Mouse (Mus musculus) neural tube, embryonic 14.5 days (tissue): Measurements from ENCODE around the gene Igdcc3. TPM values are rescaled to one million over a fixed set of nuclear protein-coding genes. Genes with fewer than 3 reads are reported as not detected.
A peak's percentile ranks its signal among the peaks of the same experiment; 100 is the strongest.

Source experiments
- ATAC-seq: fragments of 200-750 bp; cut with Nextera tagmentation; 2 replicates; pipeline ENCODE4 v1.8.0; 2017; ENCODE audit warnings: low read depth, mild to moderate bottlenecking, moderate TSS enrichment, moderate library complexity
- H3K27ac ChIP-seq: fragments of 300-500 bp; sonication (generic); 2 replicates; pipeline ENCODE4 v1.5.1; 2014; ENCODE audit warnings: low read depth, mild to moderate bottlenecking, control low read depth, low read length, moderate library complexity, mixed read lengths
- H3K27me3 ChIP-seq: fragments of 300-500 bp; sonication (generic); 2 replicates; pipeline ENCODE4 v1.6.1; 2014; ENCODE audit warnings: low read length; ENCODE audit not compliant: control insufficient read depth, insufficient read depth
- H3K36me3 ChIP-seq: fragments of 300-500 bp; sonication (generic); 2 replicates; pipeline ENCODE4 v1.6.1; 2014; ENCODE audit warnings: low read length, mixed read lengths; ENCODE audit not compliant: control insufficient read depth, insufficient read depth
- H3K4me1 ChIP-seq: fragments of 300-500 bp; sonication (generic); 2 replicates; pipeline ENCODE4 v1.6.1; 2014; ENCODE audit warnings: low read length; ENCODE audit not compliant: control insufficient read depth, insufficient read depth
- H3K4me2 ChIP-seq: fragments of 300-500 bp; sonication (generic); 2 replicates; pipeline ENCODE4 v1.6.1; 2014; ENCODE audit warnings: mild to moderate bottlenecking, low read depth, low read length, control low read depth
- H3K4me3 ChIP-seq: fragments of 300-500 bp; sonication (generic); 2 replicates; pipeline ENCODE4 v1.5.1; 2014; ENCODE audit warnings: low read depth, low read length, control low read depth, mixed read lengths
- H3K9ac ChIP-seq: fragments of 300-500 bp; sonication (generic); replicated peaks from 2 replicates; pipeline ENCODE4 v1.6.1; 2014; ENCODE audit warnings: low read depth, mild to moderate bottlenecking, control low read depth, low read length, mixed read lengths
- H3K9me3 ChIP-seq: fragments of 300-500 bp; sonication (generic); 2 replicates; pipeline ENCODE4 v1.6.1; 2016; ENCODE audit warnings: low read length; ENCODE audit not compliant: control insufficient read depth
- WGBS: fragments of 180-500 bp; shearing (Covaris S2); extraction: QIAGEN DNeasy Blood & Tissue Kit; methylation state at CpG from one replicate; pipeline ENCODE4 v1.1.7; 2014; 5-methylcytosine and 5-hydroxymethylcytosine counted together
- polyA plus RNA-seq: library from polyadenylated mRNA; unstranded; fragments of >200 nt; fragmentation: Nextera tagmentation; extraction: Ambion mirVana; gene quantifications from 2 replicates; pipeline ENCODE4 v1.2.1, GENCODE M21; 2014

Igdcc3 gene
- polyA plus RNA-seq, 1 experiment from 2014 or later = 10.1 TPM

DNA sequence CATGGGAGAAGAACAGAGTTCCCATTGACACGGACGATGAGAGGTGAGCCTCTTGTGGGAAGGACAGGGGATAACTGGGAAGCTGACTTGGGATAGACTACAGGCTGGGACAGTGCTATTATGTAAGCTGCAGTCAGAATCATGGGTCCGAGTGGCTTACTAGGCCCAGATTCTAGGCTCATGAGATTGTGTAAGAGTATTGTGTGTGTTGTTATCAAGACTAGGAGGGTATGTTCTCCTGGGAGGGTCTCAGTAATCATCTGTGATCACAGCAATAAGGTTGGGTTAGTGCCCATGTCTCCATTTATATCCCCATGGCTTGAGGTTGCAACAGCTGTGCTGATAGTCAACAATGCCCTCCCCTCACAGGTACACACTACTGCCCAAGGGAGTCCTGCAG is 36.5 kb downstream of the Igdcc3 start:
- no peak overlapping the region for H3K9ac ChIP-seq
- H3K27me3 ChIP-seq = no peaks in the 10 kb centered on the region
- H3K4me1 ChIP-seq = peaks cover 57% of the 10 kb centered on the region
- no peaks in the 10 kb centered on the region for H3K9me3 ChIP-seq
- no peak overlapping the region for H3K4me2 ChIP-seq
- H3K4me3 ChIP-seq = no peak overlapping the region
- ATAC-seq = no peak
- 48% methylated on average over 3 of the region's 3 CpGs for WGBS
- no peaks in the 10 kb centered on the region for H3K36me3 ChIP-seq
- H3K27ac ChIP-seq = peak overlapping the region; percentile 79

DNA sequence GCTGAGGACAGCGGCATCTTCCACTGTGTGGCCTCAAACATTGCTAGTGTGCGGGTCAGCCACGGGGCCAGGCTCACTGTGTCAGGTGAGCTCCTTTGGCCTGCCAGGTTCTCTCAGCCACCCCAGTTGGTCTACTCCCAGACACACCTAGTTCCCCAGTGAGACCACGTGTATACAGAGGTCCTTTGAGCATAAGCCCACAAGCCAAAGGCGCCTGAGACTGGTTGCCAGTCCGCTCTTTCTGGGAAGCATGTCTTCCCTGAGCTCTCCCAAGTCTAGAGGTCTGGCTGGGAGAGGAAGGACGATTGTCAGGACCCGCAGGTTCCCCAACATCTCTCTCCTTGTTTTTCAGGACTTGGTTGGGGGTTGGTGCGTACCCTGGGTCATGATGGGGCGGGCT is 36.9 kb downstream of the Igdcc3 start:
- Histone ChIP-seq H3K9me3 (no peaks in the 10 kb centered on the region), H3K36me3 (peaks cover 3% of the 10 kb centered on the region; the same call in 1 of the 2 replicates), H3K4me1 (peaks cover 57% of the 10 kb centered on the region), H3K27me3 (no peaks in the 10 kb centered on the region), H3K27ac (peak overlapping the region; percentile 79), H3K9ac (no peak overlapping the region), H3K4me3 (no peak overlapping the region), H3K4me2 (no peak overlapping the region)
- 48% methylated on average over 10 of the region's 10 CpGs for WGBS
- no peak for ATAC-seq

DNA sequence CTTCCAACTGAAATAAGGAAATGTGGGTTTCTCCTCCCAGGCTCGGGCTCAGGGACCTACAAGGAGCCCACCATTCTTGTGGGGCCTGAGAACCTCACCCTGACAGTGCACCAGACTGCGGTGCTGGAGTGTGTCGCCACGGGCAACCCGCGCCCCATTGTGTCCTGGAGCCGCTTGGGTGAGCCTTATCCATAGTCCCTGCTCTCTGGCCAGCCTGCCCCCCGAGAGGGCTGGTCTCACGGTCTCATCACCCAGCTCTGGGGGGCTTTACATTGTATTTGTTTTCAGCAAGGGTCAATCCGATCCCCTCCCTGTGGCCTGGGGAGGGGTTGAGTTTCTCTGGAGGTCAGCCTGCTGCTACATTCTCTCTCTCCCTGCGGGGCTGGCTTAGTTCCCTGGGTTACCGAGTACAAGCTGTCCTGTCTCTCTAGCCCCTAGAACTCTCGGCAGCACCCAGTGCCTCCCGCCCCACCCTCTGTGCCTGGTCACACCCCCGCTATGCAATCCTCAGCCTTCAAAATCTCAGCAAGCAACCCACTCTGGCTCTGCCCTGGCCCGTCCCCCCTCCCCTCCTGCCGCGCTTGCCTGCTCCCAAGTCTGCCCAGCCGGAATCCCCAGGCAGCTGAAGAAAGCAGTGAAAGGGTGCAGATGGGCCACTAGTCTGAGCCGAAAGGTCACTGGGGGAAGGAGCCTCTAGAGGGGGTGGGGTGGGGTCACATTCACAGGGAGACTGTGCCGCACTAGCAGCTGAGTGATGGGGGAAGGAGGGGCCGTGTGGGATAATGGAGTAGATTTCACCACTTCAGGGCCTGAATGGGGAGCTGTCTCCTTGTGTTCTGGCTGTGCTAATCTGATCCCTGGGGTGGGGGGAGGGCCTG is 37.6 kb downstream of the Igdcc3 start:
- no peak overlapping the region for H3K4me3 ChIP-seq
- ATAC-seq = peak; percentile 51
- WGBS = 4% methylated on average over 22 of the region's 22 CpGs
- no peaks in the 10 kb centered on the region for H3K9me3 ChIP-seq
- peak overlapping the region; percentile 79 for H3K27ac ChIP-seq
- H3K4me1 ChIP-seq = peaks cover 57% of the 10 kb centered on the region
- peak overlapping the region; percentile 37 for H3K9ac ChIP-seq
- H3K27me3 ChIP-seq = no peaks in the 10 kb centered on the region
- H3K36me3 ChIP-seq = peaks cover 9% of the 10 kb centered on the region
- no peak overlapping the region; the same call in 1 of the 2 replicates for H3K4me2 ChIP-seq

- Histone ChIP-seq H3K9me3 (no peaks in the 10 kb centered on the region), H3K4me2 (no peak overlapping the region), H3K27ac (peak overlapping the region; percentile 79; the same call in 1 of the 2 replicates), H3K36me3 (peaks cover 18% of the 10 kb centered on the region), H3K4me3 (no peak overlapping the region), H3K4me1 (peaks cover 57% of the 10 kb centered on the region), H3K27me3 (no peaks in the 10 kb centered on the region), H3K9ac (no peak overlapping the region)
- 31% methylated on average over 17 of the region's 17 CpGs for WGBS
- no peak for ATAC-seq
Measured at GRCm38 (mm10) chr9:65179817-65180624, 39.0 kb downstream of the Igdcc3 start.

DNA sequence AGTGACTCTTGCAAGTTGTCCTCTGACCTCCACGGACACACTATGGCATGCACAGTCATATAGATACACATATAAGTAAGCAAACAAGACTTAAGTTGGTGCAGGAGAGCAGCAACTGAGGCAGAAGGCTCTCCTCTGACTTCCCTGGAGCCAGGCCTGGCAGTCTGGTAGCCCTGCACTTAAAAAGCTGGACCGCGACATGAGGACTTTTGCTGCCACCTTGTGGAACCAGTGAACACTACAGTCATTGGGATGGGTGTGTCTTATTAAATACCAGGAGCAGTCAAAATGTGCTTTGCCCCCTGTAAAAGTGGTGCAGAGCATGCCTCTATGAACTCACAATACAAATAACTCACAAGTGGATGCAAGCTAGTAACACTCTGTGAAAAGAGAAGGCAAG is 47.6 kb downstream of the Igdcc3 start:
- Histone ChIP-seq H3K4me3 (no peak overlapping the region), H3K36me3 (peaks cover 19% of the 10 kb centered on the region), H3K27me3 (no peaks in the 10 kb centered on the region), H3K4me2 (no peak overlapping the region), H3K4me1 (peaks cover 6% of the 10 kb centered on the region; the same call in 1 of the 2 replicates), H3K27ac (no peak overlapping the region), H3K9me3 (no peaks in the 10 kb centered on the region), H3K9ac (no peak overlapping the region)
- ATAC-seq = peak; percentile 65; the same call in 1 of the 2 replicates
- WGBS = 7% methylated on average over 3 of the region's 3 CpGs

GRCm38 (mm10) chr9:65190306-65190705 is 49.3 kb downstream of the Igdcc3 start:
- Histone ChIP-seq H3K4me3 (no peak overlapping the region), H3K27me3 (no peaks in the 10 kb centered on the region), H3K36me3 (peaks cover 7% of the 10 kb centered on the region; the same call in 1 of the 2 replicates), H3K4me1 (peaks cover 6% of the 10 kb centered on the region; the same call in 1 of the 2 replicates), H3K27ac (no peak overlapping the region), H3K9ac (no peak overlapping the region), H3K9me3 (no peaks in the 10 kb centered on the region), H3K4me2 (no peak overlapping the region)
- 32% methylated on average over 7 of the region's 7 CpGs for WGBS
- ATAC-seq = no peak

- Histone ChIP-seq H3K27me3 (no peaks in the 10 kb centered on the region), H3K9me3 (no peaks in the 10 kb centered on the region), H3K9ac (0 out of 2 replicates have a peak overlapping the region, but pooled peaks have one; percentile 16), H3K4me1 (peaks cover 9% of the 10 kb centered on the region; the same call in 1 of the 2 replicates), H3K4me3 (no peak overlapping the region), H3K4me2 (no peak overlapping the region), H3K36me3 (no peaks in the 10 kb centered on the region), H3K27ac (0 out of 2 replicates have a peak overlapping the region, but pooled peaks have one; percentile 10)
- ATAC-seq = no peak
- 24% methylated on average over 2 of the region's 2 CpGs for WGBS
Measured at GRCm38 (mm10) chr9:65191389-65191754, 50.4 kb downstream of the Igdcc3 start.

DNA sequence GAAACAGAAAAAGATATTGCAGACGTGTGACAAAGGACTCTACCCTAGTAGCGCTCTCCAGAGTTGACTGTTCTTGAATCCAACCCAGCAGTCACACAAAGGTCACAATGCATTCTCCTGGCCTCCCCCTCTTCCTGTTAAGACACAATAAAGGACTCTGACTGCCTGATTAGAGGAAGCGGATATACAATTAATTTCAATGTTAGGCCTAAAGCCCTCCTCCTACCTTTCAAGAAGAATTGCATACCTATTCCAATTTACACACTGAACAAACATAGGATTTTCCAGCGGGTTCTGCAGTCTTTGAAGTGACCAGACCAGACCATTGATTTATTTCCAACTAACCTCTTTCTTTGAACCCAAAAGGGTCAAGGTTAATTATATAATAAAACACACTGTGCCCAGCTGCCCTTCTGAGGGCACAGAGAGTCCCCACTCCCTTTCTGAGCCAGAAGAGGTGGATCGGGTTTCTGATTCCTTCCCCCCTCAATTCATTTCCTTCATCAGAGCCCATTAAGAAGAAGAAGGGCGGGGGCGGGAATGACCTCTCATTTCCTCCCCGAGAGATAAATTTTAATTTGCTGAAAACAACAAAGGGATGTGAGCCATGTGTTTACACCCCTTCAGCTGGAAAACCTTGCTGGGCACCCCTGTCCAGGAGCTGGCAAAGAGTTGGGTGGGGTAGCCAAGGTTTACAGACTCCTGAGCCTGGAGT is 50.9 kb downstream of the Igdcc3 start:
- Histone ChIP-seq H3K4me2 (no peak overlapping the region), H3K9me3 (no peaks in the 10 kb centered on the region), H3K9ac (0 out of 2 replicates have a peak overlapping the region, but pooled peaks have one; percentile 16), H3K4me3 (no peak overlapping the region), H3K27me3 (no peaks in the 10 kb centered on the region), H3K27ac (0 out of 2 replicates have a peak overlapping the region, but pooled peaks have one; percentile 10), H3K4me1 (peaks cover 9% of the 10 kb centered on the region; the same call in 1 of the 2 replicates), H3K36me3 (no peaks in the 10 kb centered on the region)
- WGBS = 14% methylated on average over 8 of the region's 8 CpGs
- ATAC-seq = no peak
